Mouse (Mus musculus) myocyte (in vitro differentiated cells): Measurements from ENCODE around the gene Tspan7.

Source experiments
- TCF12 ChIP-seq: IDR thresholded peaks from one replicate; pipeline ENCODE4 v1.6.1; 2011; ENCODE audit warnings: mild to moderate bottlenecking, control low read depth; ENCODE audit not compliant: poor library complexity, insufficient read depth, severe bottlenecking
- USF1 ChIP-seq: IDR thresholded peaks from one replicate; pipeline ENCODE4 v1.6.1; 2011; ENCODE audit warnings: low read depth, mild to moderate bottlenecking, control low read depth, moderate library complexity

GRCm38 (mm10) chrX:10457256-10457655, 27.7 kb upstream of the Tspan7 start:
- TF ChIP-seq USF1 (no peak), TCF12 (no peak)
